Mouse (Mus musculus): Measurements from ENCODE around the gene Abr.

Abr gene

DNA sequence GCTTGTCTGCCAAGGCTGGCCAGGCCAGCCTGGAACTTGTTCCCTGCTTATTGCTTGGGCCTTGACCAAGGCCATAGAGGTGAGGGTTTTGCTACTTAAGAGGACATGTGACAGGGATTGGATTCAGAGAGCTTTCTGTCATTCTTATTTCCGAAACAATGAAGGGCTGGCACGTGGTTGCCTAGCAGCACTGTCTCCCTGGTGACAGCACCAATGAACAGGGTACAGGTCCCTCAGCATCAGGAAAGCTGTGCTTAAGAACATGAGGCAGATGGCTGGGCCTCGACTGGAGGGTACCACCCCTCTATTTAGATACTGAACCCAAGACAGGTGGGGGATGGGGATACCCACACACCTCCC is 171.9 kb downstream of the Abr start:
- CTCF ChIA-PET, result interaction anchor here in 1 of 4 experiments (1.2 kb wide), 1 partner anchor 9 kb away, joined by 3 read pairs; no protein-coding TSS in a partner anchor

DNA sequence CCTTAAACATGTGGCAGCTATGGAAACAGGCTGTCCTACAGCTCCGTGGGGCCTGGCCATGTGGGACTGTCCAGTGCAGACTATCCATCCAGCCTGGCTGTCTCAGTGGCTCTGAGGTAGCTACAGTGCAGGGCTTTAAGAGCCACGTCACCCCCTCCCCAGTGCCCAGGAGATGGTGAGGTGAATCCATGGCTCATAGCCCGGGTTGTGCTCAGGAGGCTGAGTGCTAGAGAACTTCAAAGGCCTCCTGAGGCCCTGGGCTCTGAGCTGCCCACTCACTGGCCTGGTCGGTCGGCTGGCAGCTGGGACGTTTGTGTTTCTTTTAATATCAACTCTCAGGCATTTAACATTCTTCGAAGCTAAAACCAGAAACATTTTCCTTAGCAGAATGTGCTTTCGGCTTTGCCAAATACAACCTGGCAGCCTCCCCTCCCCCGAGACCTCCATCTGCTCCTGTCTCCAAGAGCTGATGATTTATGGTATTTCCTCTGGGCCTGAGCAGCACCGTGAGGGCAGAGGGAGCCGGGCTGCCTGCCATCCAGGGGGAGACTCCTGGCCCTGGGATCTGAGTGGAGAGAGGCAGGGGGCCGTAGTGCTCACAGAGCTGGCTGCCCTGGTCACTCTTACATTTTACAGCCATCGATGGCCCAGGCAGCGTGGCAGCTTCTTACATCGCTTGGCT is 172.5 kb downstream of the Abr start:
- ChIA-PET POLR2A (interaction anchor here in 3 of 4 experiments (0.8 to 2.2 kb wide), 8 partner anchors 10 to 59 kb away, joined by 3 to 13 read pairs (median 4); no protein-coding TSS in a partner anchor), CTCF (interaction anchor here in 2 of 4 experiments (0.6 to 1.2 kb wide), 2 partner anchors 10 to 197 kb away, joined by 3 read pairs; no protein-coding TSS in a partner anchor)

More for the DNA sequence above, 171.9 kb downstream of the Abr start:
- POLR2A ChIA-PET, result interaction anchor here in 2 of 4 experiments (0.8 to 2.2 kb wide), 6 partner anchors 10 to 58 kb away, joined by 3 to 13 read pairs (median 4); no protein-coding TSS in a partner anchor

DNA sequence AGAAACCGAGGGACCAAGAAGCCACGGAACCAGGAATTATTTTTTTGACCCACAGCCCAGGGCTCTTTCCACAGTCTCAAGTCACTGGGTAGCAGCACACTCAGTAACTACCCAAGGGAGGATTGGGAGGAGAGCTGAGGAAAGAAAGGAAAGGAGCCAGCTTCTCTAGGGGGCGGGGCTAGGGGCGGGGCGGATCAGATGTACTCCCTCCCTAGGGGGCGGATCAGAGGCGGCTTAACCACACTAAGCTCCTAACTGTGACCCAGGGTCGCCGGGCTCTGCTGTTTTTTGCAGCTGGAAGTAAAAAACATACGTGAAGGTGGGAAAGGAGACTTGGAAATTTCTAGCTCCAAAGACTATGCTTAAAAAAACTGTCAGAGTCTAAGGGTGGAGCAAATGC is 175.9 kb downstream of the Abr start:
- ChIA-PET CTCF (interaction anchor here (0.6 to 8.8 kb wide), 33 partner anchors 7 to 1812 kb away, joined by 3 to 70 read pairs (median 3); partner anchors contain the start of gene Timm22 (in 2 of the 4)), POLR2A (interaction anchor here in 3 of 4 experiments (0.5 to 3.1 kb wide), 28 partner anchors 8 to 376 kb away, joined by 3 to 24 read pairs (median 4); partner anchors contain the start of genes Gosr1 (in 1 of the 3) and Timm22 (in 1 of the 3))

DNA sequence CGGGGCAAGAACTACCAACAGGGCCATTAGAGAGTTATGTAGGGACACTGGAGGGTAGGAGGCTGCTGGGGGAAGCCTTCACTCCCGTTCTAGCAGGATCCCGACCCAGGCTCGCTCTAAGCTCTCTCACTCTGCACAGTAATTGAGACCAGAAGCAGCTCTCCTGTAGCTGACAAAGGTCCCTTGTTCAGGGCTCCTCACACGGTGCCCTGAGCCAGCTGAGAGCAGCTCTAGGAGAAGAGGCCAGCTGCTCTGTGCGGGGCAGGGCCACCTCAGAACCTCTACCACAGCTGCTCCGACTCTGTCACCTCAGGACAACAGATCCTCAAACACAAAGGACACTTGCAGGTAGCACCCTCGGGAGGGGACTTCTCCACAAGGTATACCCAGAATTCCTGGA is 176.7 kb downstream of the Abr start:
- POLR2A ChIA-PET, result interaction anchor here in 2 of 4 experiments (1.0 to 3.1 kb wide), 12 partner anchors 8 to 318 kb away, joined by 3 to 24 read pairs (median 6); partner anchors contain the start of gene Gosr1 (in 1 of the 2)
- CTCF ChIA-PET, result interaction anchor here in 3 of 4 experiments (1.1 to 8.8 kb wide), 7 partner anchors 9 to 201 kb away, joined by 3 to 70 read pairs (median 9); no protein-coding TSS in a partner anchor

DNA sequence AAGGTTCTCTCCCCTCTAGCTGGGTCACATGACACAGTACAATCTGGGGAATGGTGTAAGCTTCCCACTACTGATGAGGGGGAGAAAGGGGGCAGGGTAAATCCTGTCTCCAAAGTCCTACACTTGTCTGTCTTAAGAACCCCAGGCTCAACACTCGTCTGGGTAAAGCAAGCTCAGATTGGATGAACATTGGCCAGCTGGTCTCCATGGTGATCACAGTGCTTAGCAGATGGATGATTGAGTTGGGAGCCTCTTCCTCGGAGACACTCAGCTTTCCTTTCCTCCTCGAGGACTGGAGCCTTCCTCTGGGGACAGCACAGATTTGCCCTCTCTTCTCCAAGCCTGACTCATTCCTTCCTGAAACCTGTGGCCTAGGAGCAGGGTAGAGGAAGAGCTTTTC is 182.4 kb downstream of the Abr start:
- ChIA-PET CTCF (interaction anchor here (0.5 to 8.8 kb wide), 9 partner anchors 11 to 437 kb away, joined by 3 to 70 read pairs (median 4); no protein-coding TSS in a partner anchor), POLR2A (interaction anchor here in 1 of 4 experiments (0.6 to 4.5 kb wide), 8 partner anchors 9 to 92 kb away, joined by 3 to 23 read pairs (median 5); no protein-coding TSS in a partner anchor)

DNA sequence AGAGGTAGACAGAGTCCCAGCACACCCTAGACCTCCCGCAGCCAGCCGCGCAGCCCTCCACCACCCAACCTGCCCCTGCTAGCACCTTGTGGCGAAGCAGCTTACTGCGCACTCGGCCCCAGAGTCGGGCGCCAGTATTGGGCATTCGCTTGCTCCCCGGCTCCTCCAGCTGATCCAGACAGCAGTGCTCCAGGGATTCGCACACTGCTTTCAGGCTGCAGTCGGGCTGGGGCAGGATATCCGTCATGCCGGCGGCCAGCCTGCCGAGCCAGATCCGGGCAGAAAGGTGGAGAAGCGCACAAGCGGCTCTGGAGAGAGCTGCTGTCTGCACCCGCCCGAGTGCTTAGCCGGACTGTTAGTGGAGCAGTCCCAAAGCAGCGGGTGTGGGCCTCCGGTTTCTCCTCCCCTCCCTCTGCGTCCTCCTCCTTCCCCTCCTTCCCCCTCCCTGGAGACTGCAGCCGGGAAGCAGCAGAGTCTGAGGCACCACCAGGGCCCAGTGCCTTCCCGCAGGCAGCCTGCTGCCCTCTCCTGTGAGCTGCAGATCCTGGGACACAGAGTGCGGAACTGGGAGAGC is 185.2 kb downstream of the Abr start:
- POLR2A ChIA-PET, result interaction anchor here (0.5 to 2.7 kb wide), 19 partner anchors 8 to 327 kb away, joined by 3 to 24 read pairs (median 3); partner anchors contain the start of genes Gosr1 (in 1 of the 4) and Timm22 (in 1 of the 4)

DNA sequence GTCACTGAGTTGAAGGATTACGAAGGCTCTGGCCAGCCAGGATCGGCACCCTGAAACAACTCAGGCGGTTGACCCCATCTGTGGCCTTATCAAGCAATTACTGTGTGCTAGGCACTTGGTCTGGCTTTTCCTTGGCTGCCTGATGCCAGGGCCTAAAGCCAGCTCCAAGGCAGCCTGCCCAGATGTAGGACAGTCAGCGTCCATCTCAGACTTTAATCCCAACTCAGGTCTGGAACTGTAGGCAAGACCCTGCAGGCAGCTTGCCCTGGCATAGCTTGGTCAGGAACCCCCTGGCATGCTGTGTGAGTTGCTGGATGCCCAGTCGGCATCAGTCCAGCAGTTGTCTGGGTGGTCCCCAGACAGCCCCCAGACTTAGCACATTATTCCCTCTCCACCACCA is 186.1 kb downstream of the Abr start:
- ChIA-PET CTCF (interaction anchor here in 3 of 4 experiments (0.7 to 2.9 kb wide), 8 partner anchors 11 to 1180 kb away, joined by 3 to 17 read pairs (median 6); partner anchors contain the start of gene Timm22 (in 1 of the 3)), POLR2A (interaction anchor here in 3 of 4 experiments (0.6 to 1.5 kb wide), 6 partner anchors 10 to 29 kb away, joined by 3 to 4 read pairs (median 3); partner anchors contain the start of gene Timm22 (in 1 of the 3))

More for the DNA sequence above, 185.2 kb downstream of the Abr start:
- CTCF ChIA-PET, result interaction anchor here (0.5 to 2.9 kb wide), 24 partner anchors 8 to 698 kb away, joined by 3 to 17 read pairs (median 4); partner anchors contain the start of genes Timm22 (in 2 of the 4) and Nxn (in 1 of the 4)

DNA sequence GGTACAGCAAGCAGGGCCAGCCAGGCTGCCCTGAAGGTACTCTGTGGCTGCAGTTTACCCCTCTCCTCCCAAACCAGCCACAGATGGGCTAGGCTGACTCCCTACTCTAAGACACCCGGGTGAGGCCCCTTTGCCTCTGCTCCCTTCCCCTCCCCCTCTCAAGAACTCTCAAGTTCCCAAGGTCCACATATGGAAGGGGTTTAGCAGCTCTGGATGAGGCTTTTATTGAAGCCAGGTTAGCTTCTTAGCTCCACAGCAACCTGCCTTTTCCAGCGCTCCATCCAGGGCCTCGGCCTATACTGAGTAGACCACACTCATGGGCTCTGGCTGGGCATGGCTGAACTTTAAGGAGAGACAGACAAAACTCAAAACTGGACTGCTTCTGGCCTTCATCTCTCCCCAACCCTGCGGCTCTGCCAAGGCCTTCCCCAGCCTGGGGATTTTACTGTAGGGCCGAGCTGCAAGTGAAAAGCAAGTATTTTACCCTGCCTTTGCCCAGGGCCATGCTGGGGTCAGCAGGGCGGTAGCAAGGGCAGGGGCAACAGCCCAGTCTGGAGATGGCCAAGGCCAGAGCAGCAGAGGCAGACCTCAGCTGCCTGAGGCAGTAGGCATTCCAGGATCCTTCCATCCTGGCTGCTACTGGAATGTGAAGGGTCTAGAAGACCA is 192.0 kb downstream of the Abr start:
- CTCF ChIA-PET, result interaction anchor here (0.5 to 1.9 kb wide), 15 partner anchors 8 to 176 kb away, joined by 3 to 7 read pairs (median 4); no protein-coding TSS in a partner anchor
- POLR2A ChIA-PET, result interaction anchor here in 2 of 4 experiments (1.0 to 3.6 kb wide), 8 partner anchors 8 to 65 kb away, joined by 3 to 23 read pairs (median 4); partner anchors contain the start of gene Timm22 (in 1 of the 2)

DNA sequence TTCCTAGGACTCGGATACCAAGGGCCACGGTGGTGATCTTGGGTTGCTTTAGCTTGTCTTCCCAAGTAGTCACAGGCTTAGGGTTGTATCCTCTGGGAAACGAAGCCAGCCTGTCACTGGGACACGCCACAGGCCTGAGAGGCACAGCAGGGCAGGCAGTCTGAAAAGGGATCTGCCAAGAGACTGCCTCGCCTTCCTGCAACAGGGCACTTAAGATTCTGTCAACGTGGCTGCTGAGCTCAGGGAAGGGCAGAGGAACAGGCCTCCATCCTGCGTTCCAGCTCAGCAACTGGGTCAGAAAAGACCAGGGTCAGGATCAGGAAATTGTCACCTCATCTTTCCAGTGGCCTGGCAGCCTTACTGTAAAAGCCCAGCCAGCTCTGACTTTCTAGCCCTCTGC is 192.6 kb downstream of the Abr start:
- POLR2A ChIA-PET, result interaction anchor here in 3 of 4 experiments (0.6 to 3.6 kb wide), 13 partner anchors 7 to 708 kb away, joined by 3 to 23 read pairs (median 4); partner anchors contain the start of genes Dbil5 (in 1 of the 3), Gemin4 (in 1 of the 3) and Timm22 (in 1 of the 3)
- CTCF ChIA-PET, result interaction anchor here (0.5 to 1.9 kb wide), 33 partner anchors 8 to 517 kb away, joined by 3 to 12 read pairs (median 4); partner anchors contain the start of gene Gosr1 (in 1 of the 4)

DNA sequence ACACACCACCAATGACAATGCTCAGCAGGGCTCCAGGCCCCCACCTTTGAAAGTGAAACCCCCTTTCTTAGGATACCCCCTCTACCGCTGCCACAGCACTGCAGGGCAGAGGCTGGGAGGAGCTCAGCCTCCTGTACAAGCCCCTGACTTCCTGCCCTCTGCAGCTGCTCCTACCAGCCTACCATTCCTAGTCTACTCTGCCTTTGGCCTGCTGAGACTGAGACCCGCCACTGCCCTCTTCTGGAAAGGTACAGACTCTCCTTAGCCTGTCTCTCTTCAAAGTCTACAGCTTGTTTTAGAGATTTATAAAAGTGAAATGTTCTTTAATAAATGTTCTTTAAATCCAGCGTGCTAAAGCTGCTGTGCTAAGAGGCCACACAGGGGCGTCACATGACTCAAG is 193.1 kb downstream of the Abr start:
- ChIA-PET CTCF (interaction anchor here (0.6 to 1.9 kb wide), 38 partner anchors 8 to 516 kb away, joined by 3 to 12 read pairs (median 3); partner anchors contain the start of gene Gosr1 (in 1 of the 4)), POLR2A (interaction anchor here in 3 of 4 experiments (0.6 to 3.6 kb wide), 12 partner anchors 8 to 708 kb away, joined by 3 to 23 read pairs (median 4); partner anchors contain the start of genes Dbil5 (in 1 of the 3), Gemin4 (in 1 of the 3) and Timm22 (in 1 of the 3))

DNA sequence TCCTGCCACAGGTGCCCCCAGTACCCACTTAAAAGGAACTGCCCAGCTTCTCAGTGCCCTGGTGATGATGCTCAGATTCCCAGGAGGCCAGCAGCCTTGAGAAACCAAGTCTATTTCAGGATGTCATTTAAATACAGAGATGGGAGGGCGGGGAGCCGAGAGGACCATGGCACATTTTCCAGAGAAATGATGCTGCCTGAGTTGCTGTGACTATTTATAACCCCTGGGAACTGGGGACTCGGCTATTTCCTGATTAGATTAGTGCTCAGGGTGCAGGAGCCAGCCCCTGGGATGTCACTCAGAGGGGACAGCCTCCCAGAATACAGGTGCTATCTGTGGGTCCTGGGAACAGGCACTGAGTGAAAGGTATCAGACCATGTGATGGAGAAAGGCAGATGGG is 194.3 kb downstream of the Abr start:
- ChIA-PET POLR2A (interaction anchor here in 1 of 4 experiments (1.3 to 1.7 kb wide), 2 partner anchors 9 to 11 kb away, joined by 4 to 6 read pairs; no protein-coding TSS in a partner anchor), CTCF (interaction anchor here in 1 of 4 experiments (1.2 kb wide), 1 partner anchor 31 kb away, joined by 3 read pairs; no protein-coding TSS in a partner anchor)

DNA sequence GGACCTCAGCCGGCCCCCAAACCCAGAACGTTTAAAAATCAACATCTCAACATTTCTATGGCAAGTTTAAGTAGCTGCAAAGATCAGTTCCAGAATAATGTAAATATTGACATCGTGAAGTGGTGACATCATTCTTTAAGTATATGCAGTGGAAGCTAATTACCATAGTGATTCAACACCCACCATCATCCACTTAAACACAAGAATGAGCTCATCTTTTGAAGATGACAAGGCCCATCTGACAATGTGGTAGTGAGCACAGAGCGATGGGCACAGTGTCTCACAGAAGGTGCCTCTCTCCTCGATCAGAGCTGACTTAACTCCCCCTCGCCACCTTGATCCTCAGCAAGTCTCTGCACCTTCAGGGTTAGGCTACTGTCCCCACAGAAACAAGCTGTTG is 196.4 kb downstream of the Abr start:
- POLR2A ChIA-PET, result interaction anchor here in 1 of 4 experiments (1.2 to 2.2 kb wide), 3 partner anchors 11 to 16 kb away, joined by 3 to 6 read pairs (median 5); no protein-coding TSS in a partner anchor

DNA sequence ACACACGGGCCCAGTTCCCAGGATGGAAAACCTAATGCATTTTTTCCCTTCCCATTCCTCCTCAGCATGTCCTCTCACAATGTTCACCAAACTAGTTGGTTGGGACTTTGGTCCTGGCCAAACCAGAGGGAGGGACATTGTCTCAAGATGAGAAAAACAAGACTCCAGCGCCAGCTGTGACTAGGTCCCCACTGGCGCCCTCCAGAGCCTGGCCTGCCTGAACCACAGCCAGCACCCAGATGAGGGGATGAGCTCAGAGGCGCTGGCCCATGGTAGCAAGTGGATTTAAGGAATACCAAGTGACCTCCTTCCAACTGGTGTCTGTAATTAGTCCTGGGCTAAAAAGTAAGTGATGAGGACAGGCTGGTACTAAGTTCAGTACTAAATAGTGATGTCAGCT is 201.2 kb downstream of the Abr start:
- CTCF ChIA-PET, result interaction anchor here (0.6 to 2.7 kb wide), 20 partner anchors 8 to 429 kb away, joined by 3 to 14 read pairs (median 3); partner anchors contain the start of gene Timm22 (in 1 of the 4)
- POLR2A ChIA-PET, result interaction anchor here in 3 of 4 experiments (0.7 to 4.5 kb wide), 6 partner anchors 8 to 648 kb away, joined by 3 to 22 read pairs (median 4); no protein-coding TSS in a partner anchor

More for the DNA sequence above, 196.4 kb downstream of the Abr start:
- CTCF ChIA-PET, result interaction anchor here (0.6 to 1.4 kb wide), 8 partner anchors 15 to 810 kb away, joined by 3 to 10 read pairs (median 4); partner anchors contain the start of gene Timm22 (in 1 of the 4)

DNA sequence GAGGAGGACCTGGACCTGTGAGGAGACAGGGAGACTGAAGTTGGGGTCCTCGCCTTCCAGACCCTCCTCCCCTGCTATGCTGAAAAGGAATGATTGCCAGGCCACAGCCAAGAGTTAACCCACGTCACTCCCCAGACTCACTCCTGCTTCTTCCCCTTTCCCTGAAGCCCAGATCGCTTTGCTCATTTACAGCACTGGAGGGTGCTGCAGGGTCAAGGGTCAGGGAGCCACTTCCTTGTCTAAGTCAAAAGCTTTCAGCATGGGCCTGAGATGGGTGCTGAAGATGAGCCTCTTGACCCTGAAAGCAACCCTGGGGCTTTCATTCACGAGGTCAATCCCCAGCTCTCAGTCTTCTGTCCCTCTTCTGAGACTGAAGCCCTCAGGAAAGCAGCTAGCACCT is 202.9 kb downstream of the Abr start:
- CTCF ChIA-PET, result interaction anchor here (0.6 to 2.7 kb wide), 15 partner anchors 8 to 452 kb away, joined by 3 to 11 read pairs (median 4); partner anchors contain the start of genes Dbil5 (in 1 of the 4) and Gemin4 (in 1 of the 4)
- POLR2A ChIA-PET, result interaction anchor here in 3 of 4 experiments (0.6 to 4.5 kb wide), 8 partner anchors 8 to 157 kb away, joined by 3 to 22 read pairs (median 3); partner anchors contain the start of gene Nxn (in 1 of the 3)

DNA sequence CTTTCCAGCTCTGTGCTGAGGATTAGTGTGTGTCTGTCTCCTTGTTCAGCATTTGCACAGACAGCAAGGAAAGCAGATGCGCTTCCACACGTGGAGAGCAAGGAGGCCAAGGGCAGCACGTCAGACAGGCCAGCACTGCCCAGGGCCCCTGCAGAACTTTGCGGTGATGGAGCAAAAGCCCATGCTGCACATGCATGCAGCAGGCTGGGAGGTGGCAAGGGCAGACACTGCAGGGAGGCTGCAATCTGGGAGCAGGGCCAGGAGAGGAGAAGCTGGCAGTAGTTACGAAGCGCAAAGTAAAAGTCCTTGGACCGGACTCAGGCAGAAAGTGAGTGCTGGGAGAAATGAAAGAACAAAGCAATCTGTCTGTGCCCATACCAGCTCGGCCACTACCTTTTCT is 203.7 kb downstream of the Abr start:
- CTCF ChIA-PET, result interaction anchor here in 3 of 4 experiments (0.7 to 2.2 kb wide), 7 partner anchors 8 to 452 kb away, joined by 3 to 11 read pairs (median 7); partner anchors contain the start of gene Timm22 (in 1 of the 3)

DNA sequence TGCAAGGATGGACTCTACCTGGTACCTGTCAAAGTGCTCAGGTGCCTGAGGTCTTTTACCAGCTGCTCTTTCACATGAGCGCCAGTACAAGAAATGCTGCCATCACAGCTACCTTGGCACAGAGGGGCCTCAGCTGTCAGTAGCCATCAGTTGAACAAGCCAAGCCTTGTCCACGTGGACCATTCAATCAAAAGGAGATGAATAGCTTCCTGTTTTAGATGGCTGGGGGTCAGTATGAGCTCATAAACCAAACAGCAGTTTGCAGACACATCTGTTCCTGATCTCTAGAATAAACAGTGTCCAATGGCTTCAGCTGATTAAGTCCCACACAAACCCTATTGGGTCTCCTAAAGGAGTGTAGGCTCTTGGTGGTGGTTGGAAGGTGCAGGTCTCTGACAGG is 206.1 kb downstream of the Abr start:
- POLR2A ChIA-PET, result interaction anchor here in 2 of 4 experiments (0.6 to 1.2 kb wide), 3 partner anchors 22 to 193 kb away, joined by 3 to 4 read pairs (median 3); no protein-coding TSS in a partner anchor
- CTCF ChIA-PET, result interaction anchor here in 2 of 4 experiments (0.6 to 1.2 kb wide), 3 partner anchors 17 to 496 kb away, joined by 3 read pairs; partner anchors contain the start of gene Nxn (in 1 of the 2)

More for the DNA sequence above, 203.7 kb downstream of the Abr start:
- POLR2A ChIA-PET, result interaction anchor here in 2 of 4 experiments (0.6 to 4.5 kb wide), 6 partner anchors 12 to 156 kb away, joined by 3 to 22 read pairs (median 4); partner anchors contain the start of gene Timm22 (in 1 of the 2)

All from embryonic stem cell, embryonic (primary cell).